ENCODE assay signal across 15 mouse cellular contexts in genomic region chr11:100719893-100720292, GRCm38 (mm10). TPM values are rescaled to one million over a fixed set of nuclear protein-coding genes. Genes with fewer than 3 reads are reported as not detected.
DNase-seq lines count a peak whose midpoint lies in the region; ATAC-seq and TF ChIP-seq lines count a peak whose summit lies in the region.
"Had no signal": no experiment of that assay in that cellular context is flagged by ENCODE, and none has a peak within 500 bp of the region (broad histone marks: within the 10 kb centered on the region; RNA-seq: fewer than 3 reads in every experiment).

No protein-coding gene starts in this region.

- no peaks in the 10 kb centered on the region for H3K27me3 ChIP-seq in embryonic facial prominence, embryonic 15.5 days
- no peaks in the 10 kb centered on the region for H3K27me3 ChIP-seq in embryonic facial prominence, embryonic 10.5 days (replicated peaks; ENCODE audit: low read depth, poor library complexity, severe bottlenecking)
- no peaks in the 10 kb centered on the region for H3K27me3 ChIP-seq in hindbrain, embryonic 13.5 days
- no peaks in the 10 kb centered on the region for H3K27me3 ChIP-seq in hindbrain, embryonic 12.5 days
- H3K27me3 ChIP-seq in midbrain, embryonic 16.5 days (ENCODE audit: control insufficient read depth, insufficient read depth, low read depth, low read length) = no peaks in the 10 kb centered on the region
- H3K27me3 ChIP-seq in midbrain, postnatal 0 days (ENCODE audit: insufficient read depth, low read length) = no peaks in the 10 kb centered on the region
- H3K27me3 ChIP-seq in stomach, postnatal 0 days (ENCODE audit: control insufficient read depth, insufficient read depth, low read length) = no peaks in the 10 kb centered on the region
- H3K27me3 ChIP-seq: hindbrain, embryonic 15.5 days had no signal

- H3K9ac ChIP-seq in embryonic facial prominence, embryonic 15.5 days = no peak overlapping the region
- H3K9ac ChIP-seq in hindbrain, embryonic 13.5 days = no peak overlapping the region
- H3K9ac ChIP-seq in hindbrain, embryonic 12.5 days = no peak overlapping the region
- no peak overlapping the region for H3K9ac ChIP-seq in midbrain, embryonic 16.5 days (ENCODE audit: low read depth, low read length)
- no peak overlapping the region for H3K9ac ChIP-seq in midbrain, postnatal 0 days (replicated peaks; ENCODE audit: low read length, poor library complexity, severe bottlenecking)
- no peak overlapping the region for H3K9ac ChIP-seq in stomach, postnatal 0 days (ENCODE audit: low read length)
- H3K9ac ChIP-seq: hindbrain, embryonic 15.5 days had no signal

- H3K36me3 ChIP-seq in embryonic facial prominence, embryonic 15.5 days = peaks cover 45% of the 10 kb centered on the region
- peaks cover 52% of the 10 kb centered on the region for H3K36me3 ChIP-seq in embryonic facial prominence, embryonic 10.5 days (replicated peaks)
- H3K36me3 ChIP-seq in hindbrain, embryonic 13.5 days = peaks cover 50% of the 10 kb centered on the region
- H3K36me3 ChIP-seq in hindbrain, embryonic 12.5 days = peaks cover 44% of the 10 kb centered on the region
- peaks cover 21% of the 10 kb centered on the region for H3K36me3 ChIP-seq in midbrain, embryonic 16.5 days (ENCODE audit: control insufficient read depth, insufficient read depth, low read length)
- peaks cover 27% of the 10 kb centered on the region for H3K36me3 ChIP-seq in midbrain, postnatal 0 days (ENCODE audit: insufficient read depth, low read length)
- H3K36me3 ChIP-seq in stomach, postnatal 0 days (ENCODE audit: control insufficient read depth, insufficient read depth, low read length) = 0 out of 2 replicates have a peak, but pooled peaks cover 3% of the 10 kb centered on the region

- peaks cover 37% of the 10 kb centered on the region for H3K4me1 ChIP-seq in embryonic facial prominence, embryonic 15.5 days
- peaks cover 32% of the 10 kb centered on the region for H3K4me1 ChIP-seq in embryonic facial prominence, embryonic 10.5 days
- H3K4me1 ChIP-seq in hindbrain, embryonic 13.5 days (replicated peaks) = peaks cover 30% of the 10 kb centered on the region
- peaks cover 13% of the 10 kb centered on the region for H3K4me1 ChIP-seq in hindbrain, embryonic 12.5 days
- H3K4me1 ChIP-seq in midbrain, embryonic 16.5 days (ENCODE audit: control insufficient read depth, insufficient read depth, low read length) = no peaks in the 10 kb centered on the region
- H3K4me1 ChIP-seq in midbrain, postnatal 0 days (ENCODE audit: insufficient read depth, low read length) = no peaks in the 10 kb centered on the region
- peaks cover 18% of the 10 kb centered on the region; the same call in 1 of the 2 replicates for H3K4me1 ChIP-seq in stomach, postnatal 0 days (replicated peaks; ENCODE audit: control insufficient read depth, insufficient read depth)

- H3K4me3 ChIP-seq in embryonic facial prominence, embryonic 15.5 days (replicated peaks) = no peak overlapping the region
- H3K4me3 ChIP-seq in embryonic facial prominence, embryonic 10.5 days = no peak overlapping the region
- H3K4me3 ChIP-seq in hindbrain, embryonic 13.5 days = no peak overlapping the region
- H3K4me3 ChIP-seq in hindbrain, embryonic 12.5 days = no peak overlapping the region
- H3K4me3 ChIP-seq in midbrain, embryonic 16.5 days (ENCODE audit: low read depth, low read length) = no peak overlapping the region
- H3K4me3 ChIP-seq in midbrain, postnatal 0 days (ENCODE audit: low read depth, low read length) = no peak overlapping the region
- H3K4me3 ChIP-seq in stomach, postnatal 0 days (ENCODE audit: low read depth, low read length) = no peak overlapping the region
- H3K4me3 ChIP-seq: hindbrain, embryonic 15.5 days had no signal

- WGBS in embryonic facial prominence, embryonic 15.5 days = 76% methylated on average over 11 of the region's 11 CpGs
- 89% methylated on average over 11 of the region's 11 CpGs for WGBS in embryonic facial prominence, embryonic 10.5 days
- WGBS in hindbrain, embryonic 13.5 days = 89% methylated on average over 11 of the region's 11 CpGs
- WGBS in hindbrain, embryonic 12.5 days = 83% methylated on average over 11 of the region's 11 CpGs
- WGBS in midbrain, embryonic 16.5 days = 88% methylated on average over 11 of the region's 11 CpGs
- 87% methylated on average over 11 of the region's 11 CpGs for WGBS in midbrain, postnatal 0 days
- 71% methylated on average over 11 of the region's 11 CpGs for WGBS in stomach, postnatal 0 days

- no peaks in the 10 kb centered on the region for H3K9me3 ChIP-seq in embryonic facial prominence, embryonic 15.5 days (replicated peaks)
- no peaks in the 10 kb centered on the region for H3K9me3 ChIP-seq in embryonic facial prominence, embryonic 10.5 days
- H3K9me3 ChIP-seq in hindbrain, embryonic 13.5 days = no peaks in the 10 kb centered on the region
- H3K9me3 ChIP-seq in hindbrain, embryonic 12.5 days (replicated peaks) = no peaks in the 10 kb centered on the region
- H3K9me3 ChIP-seq in midbrain, embryonic 16.5 days (replicated peaks; ENCODE audit: control insufficient read depth, low read length, poor library complexity, severe bottlenecking) = no peaks in the 10 kb centered on the region
- no peaks in the 10 kb centered on the region for H3K9me3 ChIP-seq in midbrain, postnatal 0 days (ENCODE audit: low read length)
- no peaks in the 10 kb centered on the region for H3K9me3 ChIP-seq in stomach, postnatal 0 days (ENCODE audit: control insufficient read depth, low read length)
- H3K9me3 ChIP-seq: hindbrain, embryonic 15.5 days had no signal

- DNase-seq in embryonic facial prominence, embryonic 10.5 days (ENCODE audit: low spot score) = no peak
- DNase-seq in midbrain, postnatal 0 days (ENCODE audit: low spot score) = no peak
- no peak for DNase-seq in stomach, postnatal 0 days (ENCODE audit: low spot score)
- DNase-seq in cerebellum, postnatal 10 days = no peak
- DNase-seq: adrenal gland, adult 8-10 months; thymus, postnatal 14 days had no signal

- no peak for TF ChIP-seq CTCF in midbrain, postnatal 0 days (IDR thresholded peaks at IDR 0.05)
- TF ChIP-seq CTCF in stomach, postnatal 0 days (IDR thresholded peaks at IDR 0.05; ENCODE audit: low read depth) = no peak

- H3K27ac ChIP-seq in embryonic facial prominence, embryonic 15.5 days (replicated peaks) = peak overlapping the region; percentile 59; the same call in 1 of the 2 replicates
- no peak overlapping the region for H3K27ac ChIP-seq in embryonic facial prominence, embryonic 10.5 days (replicated peaks)
- peak overlapping the region; percentile 67; the same call in 1 of the 2 replicates for H3K27ac ChIP-seq in hindbrain, embryonic 13.5 days
- no peak overlapping the region for H3K27ac ChIP-seq in hindbrain, embryonic 12.5 days
- peak overlapping the region; percentile 54; the same call in 1 of the 2 replicates for H3K27ac ChIP-seq in midbrain, embryonic 16.5 days (ENCODE audit: low read length)
- H3K27ac ChIP-seq in midbrain, postnatal 0 days (ENCODE audit: low read depth, low read length) = no peak overlapping the region
- H3K27ac ChIP-seq in stomach, postnatal 0 days (replicated peaks) = 0 out of 2 replicates have a peak overlapping the region, but pooled peaks have one; percentile 8

- no peak for ATAC-seq in embryonic facial prominence, embryonic 15.5 days (ENCODE audit: insufficient number of reproducible peaks, low FRiP score, low TSS enrichment, low read depth)
- no peak for ATAC-seq in hindbrain, embryonic 13.5 days (ENCODE audit: low FRiP score)
- ATAC-seq in hindbrain, embryonic 12.5 days (ENCODE audit: low FRiP score) = no peak
- no peak for ATAC-seq in midbrain, embryonic 16.5 days
- ATAC-seq in midbrain, postnatal 0 days (ENCODE audit: low FRiP score) = no peak
- no peak for ATAC-seq in stomach, postnatal 0 days (ENCODE audit: low FRiP score, low TSS enrichment)

- TF ChIP-seq EP300 in stomach, postnatal 0 days (optimal IDR thresholded peaks at IDR 0.05) = no peak

- no peak overlapping the region for H3K4me2 ChIP-seq in embryonic facial prominence, embryonic 15.5 days (replicated peaks)
- H3K4me2 ChIP-seq in hindbrain, embryonic 13.5 days = no peak overlapping the region
- no peak overlapping the region for H3K4me2 ChIP-seq in hindbrain, embryonic 12.5 days (replicated peaks)
- H3K4me2 ChIP-seq in midbrain, embryonic 16.5 days (ENCODE audit: low read length) = no peak overlapping the region
- no peak overlapping the region for H3K4me2 ChIP-seq in midbrain, postnatal 0 days (ENCODE audit: low read depth, low read length, poor library complexity, severe bottlenecking)
- H3K4me2 ChIP-seq in stomach, postnatal 0 days (replicated peaks; ENCODE audit: low read depth) = no peak overlapping the region
- H3K4me2 ChIP-seq: hindbrain, embryonic 15.5 days; midbrain, embryonic 11.5 days had no signal

RNA-seq across cellular contexts. Expression of gene Hspb9, which starts 6.2 kb away (rescaled TPM):
- polyA plus RNA-seq in embryonic facial prominence, embryonic 15.5 days (2015; fragmentation: Nextera tagmentation; extraction: Ambion mirVana) = 0.55 TPM in 1 of 2 replicates, not detected in the other
- 0.56 TPM in 1 of 2 replicates, not detected in the other for polyA plus RNA-seq in embryonic facial prominence, embryonic 10.5 days (2016; fragmentation: Nextera tagmentation; extraction: Ambion mirVana)
- 0.43 TPM in 1 of 2 replicates, not detected in the other for polyA plus RNA-seq in hindbrain, embryonic 13.5 days (2015; fragmentation: Nextera tagmentation; extraction: Ambion mirVana)
- polyA plus RNA-seq in hindbrain, embryonic 12.5 days (2016; fragmentation: Nextera tagmentation; extraction: Ambion mirVana) = 0.35 and 0.38 TPM in 2 replicates
- 0.34 TPM in 1 of 2 replicates, not detected in the other for polyA plus RNA-seq in midbrain, embryonic 16.5 days (2015; fragmentation: Nextera tagmentation; extraction: Ambion mirVana)
- total RNA-seq in midbrain, postnatal 0 days (2014; rRNA removed) = not detected in 2 replicates
- not detected in 2 replicates for polyA plus RNA-seq in midbrain, postnatal 0 days (2015; fragmentation: Nextera tagmentation; extraction: Ambion mirVana)
- polyA plus RNA-seq in stomach, postnatal 0 days (2015; fragmentation: Nextera tagmentation; extraction: Ambion mirVana) = 0.13 and 0.22 TPM in 2 replicates
- total RNA-seq: gastrocnemius, adult 18-20 months; left cerebral cortex, adult 8-10 months had no signal
- polyA plus RNA-seq: neural tube, embryonic 11.5 days had no signal

RNA-seq across cellular contexts. Expression of gene Kat2a, which starts 7.6 kb away (rescaled TPM):
- 54.6 and 61.1 TPM in 2 replicates for polyA plus RNA-seq in embryonic facial prominence, embryonic 15.5 days (2015; fragmentation: Nextera tagmentation; extraction: Ambion mirVana)
- polyA plus RNA-seq in embryonic facial prominence, embryonic 10.5 days (2016; fragmentation: Nextera tagmentation; extraction: Ambion mirVana) = 72.4 and 80.6 TPM in 2 replicates
- 47.4 and 48.0 TPM in 2 replicates for polyA plus RNA-seq in hindbrain, embryonic 13.5 days (2015; fragmentation: Nextera tagmentation; extraction: Ambion mirVana)
- 61.4 and 61.8 TPM in 2 replicates for polyA plus RNA-seq in hindbrain, embryonic 12.5 days (2016; fragmentation: Nextera tagmentation; extraction: Ambion mirVana)
- polyA plus RNA-seq in midbrain, embryonic 16.5 days (2015; fragmentation: Nextera tagmentation; extraction: Ambion mirVana) = 64.9 and 65.9 TPM in 2 replicates
- total RNA-seq in midbrain, postnatal 0 days (2014; rRNA removed) = 62.8 and 75.6 TPM in 2 replicates
- polyA plus RNA-seq in midbrain, postnatal 0 days (2015; fragmentation: Nextera tagmentation; extraction: Ambion mirVana) = 69.9 and 70.0 TPM in 2 replicates
- polyA plus RNA-seq in stomach, postnatal 0 days (2015; fragmentation: Nextera tagmentation; extraction: Ambion mirVana) = 24.6 and 27.2 TPM in 2 replicates

RNA-seq across cellular contexts. Expression of gene Dhx58, which starts 15.8 kb away (rescaled TPM):
- polyA plus RNA-seq in embryonic facial prominence, embryonic 15.5 days (2015; fragmentation: Nextera tagmentation; extraction: Ambion mirVana) = 3.4 and 5.9 TPM in 2 replicates
- 3.3 and 3.6 TPM in 2 replicates for polyA plus RNA-seq in embryonic facial prominence, embryonic 10.5 days (2016; fragmentation: Nextera tagmentation; extraction: Ambion mirVana)
- polyA plus RNA-seq in hindbrain, embryonic 13.5 days (2015; fragmentation: Nextera tagmentation; extraction: Ambion mirVana) = 2.7 and 3.0 TPM in 2 replicates
- 1.4 and 2.7 TPM in 2 replicates for polyA plus RNA-seq in hindbrain, embryonic 12.5 days (2016; fragmentation: Nextera tagmentation; extraction: Ambion mirVana)
- polyA plus RNA-seq in midbrain, embryonic 16.5 days (2015; fragmentation: Nextera tagmentation; extraction: Ambion mirVana) = 2.8 and 2.9 TPM in 2 replicates
- total RNA-seq in midbrain, postnatal 0 days (2014; rRNA removed) = 2.4 and 3.8 TPM in 2 replicates
- polyA plus RNA-seq in midbrain, postnatal 0 days (2015; fragmentation: Nextera tagmentation; extraction: Ambion mirVana) = 1.8 and 2.2 TPM in 2 replicates
- 2.6 and 2.9 TPM in 2 replicates for polyA plus RNA-seq in stomach, postnatal 0 days (2015; fragmentation: Nextera tagmentation; extraction: Ambion mirVana)

RNA-seq across cellular contexts. Expression of gene Rab5c, which starts 18.1 kb away (rescaled TPM):
- 31.0 and 33.2 TPM in 2 replicates for polyA plus RNA-seq in embryonic facial prominence, embryonic 15.5 days (2015; fragmentation: Nextera tagmentation; extraction: Ambion mirVana)
- polyA plus RNA-seq in embryonic facial prominence, embryonic 10.5 days (2016; fragmentation: Nextera tagmentation; extraction: Ambion mirVana) = 13.0 and 13.1 TPM in 2 replicates
- polyA plus RNA-seq in hindbrain, embryonic 13.5 days (2015; fragmentation: Nextera tagmentation; extraction: Ambion mirVana) = 28.2 and 29.0 TPM in 2 replicates
- 17.7 and 19.9 TPM in 2 replicates for polyA plus RNA-seq in hindbrain, embryonic 12.5 days (2016; fragmentation: Nextera tagmentation; extraction: Ambion mirVana)
- polyA plus RNA-seq in midbrain, embryonic 16.5 days (2015; fragmentation: Nextera tagmentation; extraction: Ambion mirVana) = 41.1 and 43.3 TPM in 2 replicates
- 218 and 250 TPM in 2 replicates for total RNA-seq in midbrain, postnatal 0 days (2014; rRNA removed)
- 33.8 and 34.4 TPM in 2 replicates for polyA plus RNA-seq in midbrain, postnatal 0 days (2015; fragmentation: Nextera tagmentation; extraction: Ambion mirVana)
- 18.4 and 22.0 TPM in 2 replicates for polyA plus RNA-seq in stomach, postnatal 0 days (2015; fragmentation: Nextera tagmentation; extraction: Ambion mirVana)

RNA-seq across cellular contexts. Expression of gene Zfp385c, which starts 27.6 kb away (rescaled TPM):
- 2.0 and 3.1 TPM in 2 replicates for polyA plus RNA-seq in embryonic facial prominence, embryonic 15.5 days (2015; fragmentation: Nextera tagmentation; extraction: Ambion mirVana)
- polyA plus RNA-seq in embryonic facial prominence, embryonic 10.5 days (2016; fragmentation: Nextera tagmentation; extraction: Ambion mirVana) = 1.2 TPM in 2 replicates
- 0.13 and 0.40 TPM in 2 replicates for polyA plus RNA-seq in hindbrain, embryonic 13.5 days (2015; fragmentation: Nextera tagmentation; extraction: Ambion mirVana)
- polyA plus RNA-seq in hindbrain, embryonic 12.5 days (2016; fragmentation: Nextera tagmentation; extraction: Ambion mirVana) = 0.53 and 0.74 TPM in 2 replicates
- 0.41 and 0.92 TPM in 2 replicates for polyA plus RNA-seq in midbrain, embryonic 16.5 days (2015; fragmentation: Nextera tagmentation; extraction: Ambion mirVana)
- 0.66 and 2.5 TPM in 2 replicates for total RNA-seq in midbrain, postnatal 0 days (2014; rRNA removed)
- 0.53 and 0.98 TPM in 2 replicates for polyA plus RNA-seq in midbrain, postnatal 0 days (2015; fragmentation: Nextera tagmentation; extraction: Ambion mirVana)
- 0.18 and 0.34 TPM in 2 replicates for polyA plus RNA-seq in stomach, postnatal 0 days (2015; fragmentation: Nextera tagmentation; extraction: Ambion mirVana)
- polyA plus RNA-seq: midbrain, embryonic 11.5 days; neural tube, embryonic 11.5 days had no signal

Comparison
In these comparisons a context has a peak if more than half of its experiments do, and no peak if none do; other contexts are left out.
1. H3K27ac ChIP-seq: peak in embryonic facial prominence, embryonic 15.5 days (single experiment), hindbrain, embryonic 13.5 days (single experiment), midbrain, embryonic 16.5 days (single experiment) and stomach, postnatal 0 days (single experiment); none in embryonic facial prominence, embryonic 10.5 days (single experiment), hindbrain, embryonic 12.5 days (single experiment) and midbrain, postnatal 0 days (single experiment).